Mouse (Mus musculus): ENCODE results near the gene Ptpa. TPM values are rescaled to one million over a fixed set of nuclear protein-coding genes. Genes with fewer than 3 reads are reported as not detected.

Gene Ptpa
- polyA plus RNA-seq, 1 experiment: 213 TPM

DNA sequence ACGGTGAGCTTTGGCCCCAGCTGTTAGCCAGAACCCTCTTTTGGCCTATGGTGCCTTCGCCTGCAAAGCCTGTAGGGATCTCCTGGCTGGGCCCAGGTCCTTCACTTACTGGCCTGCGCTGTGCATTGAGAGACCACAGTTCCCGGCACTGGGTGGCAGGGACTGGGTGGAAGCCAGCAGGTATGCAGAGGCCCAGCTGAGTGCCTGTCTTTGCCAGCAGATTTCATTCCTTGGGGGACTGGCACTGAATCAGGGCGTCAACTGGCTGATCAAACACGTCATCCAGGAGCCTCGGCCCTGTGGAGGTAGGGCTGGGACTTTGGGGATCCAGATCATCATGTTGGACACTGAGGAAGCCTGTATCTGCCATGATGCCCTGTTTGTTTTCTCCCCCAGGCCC is 20.1 kb upstream of the Ptpa start:
- Histone ChIP-seq H3K27me3 (ENCODE audit: control insufficient read depth, insufficient read depth, insufficient read length) (no peaks in the 10 kb centered on the region), H3ac (ENCODE audit: control insufficient read depth, insufficient read length, low read depth) (no peak overlapping the region), H3K4me3 (ENCODE audit: insufficient read depth, poor library complexity, severe bottlenecking) (no peak overlapping the region), H3K79me3 (ENCODE audit: low read depth) (peaks cover 5% of the 10 kb centered on the region), H3K36me3 (ENCODE audit: control insufficient read depth, insufficient read depth) (peaks cover 26% of the 10 kb centered on the region), H3K79me2 (ENCODE audit: control insufficient read depth, insufficient read depth) (peaks cover 25% of the 10 kb centered on the region)
- TF ChIP-seq CTCF (IDR thresholded peaks at IDR 0.05; ENCODE audit: control insufficient read depth, insufficient read depth, insufficient read length): no peak
- TF ChIP-seq MYOD1 (IDR thresholded peaks at IDR 0.05; ENCODE audit: control insufficient read depth, insufficient read length, low read depth): no peak
- TF ChIP-seq MYOG (IDR thresholded peaks at IDR 0.05; ENCODE audit: control insufficient read depth, extremely low read depth, insufficient read length): no peak
- no peak for TF ChIP-seq USF1 (IDR thresholded peaks at IDR 0.05; ENCODE audit: low read depth)
- TF ChIP-seq CEBPB (IDR thresholded peaks at IDR 0.05; ENCODE audit: low read depth): no peak
- TF ChIP-seq FOSL1 (IDR thresholded peaks at IDR 0.05; ENCODE audit: insufficient read depth, low read length, poor library complexity, severe bottlenecking): no peak
- no peak for TF ChIP-seq MAX (IDR thresholded peaks at IDR 0.05)

DNA sequence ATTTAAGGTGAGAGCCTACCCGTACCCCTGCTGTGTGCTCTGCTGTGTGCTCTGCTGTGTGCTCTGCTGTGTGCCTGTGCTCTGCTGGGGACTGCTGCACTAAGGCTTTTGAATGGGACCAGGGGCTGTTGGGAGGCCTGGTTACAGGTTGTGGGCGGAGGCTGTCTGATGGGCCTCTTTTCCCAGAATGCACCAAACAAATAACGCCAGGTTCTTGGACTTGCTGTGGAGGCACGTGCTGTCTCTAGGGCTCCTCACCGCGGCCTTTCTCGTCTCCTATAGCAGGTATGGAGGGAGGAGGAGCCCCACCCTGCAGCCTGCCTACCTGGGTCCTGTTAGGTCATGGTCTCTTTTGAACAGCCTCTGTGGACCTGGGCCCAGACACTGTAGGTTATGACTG is 19.6 kb upstream of the Ptpa start:
- H3K27me3 ChIP-seq (ENCODE audit: control insufficient read depth, insufficient read depth, insufficient read length): no peaks in the 10 kb centered on the region
- no peak for TF ChIP-seq MAX (IDR thresholded peaks at IDR 0.05)
- no peak overlapping the region for H3K4me3 ChIP-seq (ENCODE audit: insufficient read depth, poor library complexity, severe bottlenecking)
- peaks cover 5% of the 10 kb centered on the region for H3K79me3 ChIP-seq (ENCODE audit: low read depth)
- H3ac ChIP-seq (ENCODE audit: control insufficient read depth, insufficient read length, low read depth): no peak overlapping the region
- peaks cover 26% of the 10 kb centered on the region for H3K36me3 ChIP-seq (ENCODE audit: control insufficient read depth, insufficient read depth)
- peaks cover 25% of the 10 kb centered on the region for H3K79me2 ChIP-seq (ENCODE audit: control insufficient read depth, insufficient read depth)

GRCm38 (mm10) chr2:30397986-30398512 is 17.8 kb upstream of the Ptpa start:
- Histone ChIP-seq H3K79me3 (ENCODE audit: low read depth) (peaks cover 3% of the 10 kb centered on the region), H3ac (ENCODE audit: control insufficient read depth, insufficient read length, low read depth) (no peak overlapping the region), H3K27me3 (ENCODE audit: control insufficient read depth, insufficient read depth, insufficient read length) (no peaks in the 10 kb centered on the region), H3K4me3 (ENCODE audit: insufficient read depth, poor library complexity, severe bottlenecking) (no peak overlapping the region), H3K36me3 (ENCODE audit: control insufficient read depth, insufficient read depth) (peaks cover 31% of the 10 kb centered on the region), H3K79me2 (ENCODE audit: control insufficient read depth, insufficient read depth) (peaks cover 23% of the 10 kb centered on the region)
- TF ChIP-seq USF1 (IDR thresholded peaks at IDR 0.05; ENCODE audit: low read depth) (no peak), CEBPB (IDR thresholded peaks at IDR 0.05; ENCODE audit: low read depth) (no peak)

DNA sequence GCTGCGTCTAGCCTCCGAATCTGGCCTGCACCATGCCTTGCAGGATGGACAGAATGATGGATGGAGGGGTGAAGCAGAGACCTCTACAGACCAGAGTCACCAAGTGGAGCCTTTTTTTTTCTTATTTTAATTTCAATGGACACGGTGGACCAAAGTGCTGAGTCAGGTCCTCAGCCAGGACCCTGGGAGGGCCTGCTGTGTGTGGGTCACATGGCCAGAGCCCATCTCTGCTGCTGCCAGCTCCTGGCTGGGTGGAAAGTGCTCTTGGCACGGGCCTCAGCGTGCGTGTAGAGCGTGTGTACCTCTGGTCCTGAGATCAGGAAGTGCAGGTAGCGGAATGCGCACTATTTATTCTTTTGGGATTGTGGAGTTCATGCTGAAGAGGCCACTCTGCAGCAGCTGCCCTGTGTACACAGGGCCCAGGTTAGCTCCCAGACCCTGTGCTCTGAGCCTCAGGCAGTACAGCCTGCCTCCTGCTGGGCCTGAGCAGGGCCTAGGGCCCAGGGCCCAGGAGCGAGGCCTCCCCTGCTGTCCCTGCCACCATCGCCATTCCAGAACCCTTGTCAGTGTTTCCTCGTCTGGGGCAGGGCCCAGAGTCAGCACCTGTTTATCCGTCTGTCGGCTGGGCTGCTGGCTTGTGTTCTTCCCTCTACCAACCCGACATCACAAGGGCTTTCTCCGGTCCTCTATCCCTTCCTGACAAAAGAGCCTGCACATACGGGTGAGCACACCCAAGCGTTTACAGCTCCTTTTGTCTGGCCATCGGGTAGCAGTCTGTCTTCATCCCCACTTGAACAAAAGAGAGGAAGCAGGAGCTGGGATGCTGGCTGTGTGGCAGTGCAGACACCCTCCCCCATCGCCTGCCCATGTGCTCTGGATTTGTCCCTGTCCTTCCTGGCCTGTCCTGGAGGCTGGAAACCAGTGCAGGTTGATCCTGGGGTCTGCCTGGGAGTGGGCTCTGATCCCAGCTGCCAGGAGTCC is 16.4 kb upstream of the Ptpa start:
- Histone ChIP-seq H3K27me3 (ENCODE audit: control insufficient read depth, insufficient read depth, insufficient read length) (no peaks in the 10 kb centered on the region), H3K36me3 (ENCODE audit: control insufficient read depth, insufficient read depth) (peaks cover 31% of the 10 kb centered on the region), H3K79me3 (ENCODE audit: low read depth) (no peaks in the 10 kb centered on the region), H3K79me2 (ENCODE audit: control insufficient read depth, insufficient read depth) (peaks cover 9% of the 10 kb centered on the region), H3K4me3 (ENCODE audit: insufficient read depth, poor library complexity, severe bottlenecking) (no peak overlapping the region), H3ac (ENCODE audit: control insufficient read depth, insufficient read length, low read depth) (no peak overlapping the region)
- TF ChIP-seq USF1 (IDR thresholded peaks at IDR 0.05; ENCODE audit: low read depth): no peak
- TF ChIP-seq MYOD1 (IDR thresholded peaks at IDR 0.05; ENCODE audit: control insufficient read depth, insufficient read length, low read depth): no peak
- no peak for TF ChIP-seq CTCF (IDR thresholded peaks at IDR 0.05; ENCODE audit: control insufficient read depth, insufficient read depth, insufficient read length)
- TF ChIP-seq MAX (IDR thresholded peaks at IDR 0.05): no peak
- no peak for TF ChIP-seq MYOG (IDR thresholded peaks at IDR 0.05; ENCODE audit: control insufficient read depth, extremely low read depth, insufficient read length)
- no peak for TF ChIP-seq CEBPB (IDR thresholded peaks at IDR 0.05; ENCODE audit: low read depth)
- no peak for TF ChIP-seq FOSL1 (IDR thresholded peaks at IDR 0.05; ENCODE audit: insufficient read depth, low read length, poor library complexity, severe bottlenecking)

- no peaks in the 10 kb centered on the region for H3K79me3 ChIP-seq (ENCODE audit: low read depth)
- H3K36me3 ChIP-seq (ENCODE audit: control insufficient read depth, insufficient read depth): peaks cover 30% of the 10 kb centered on the region
- H3K4me3 ChIP-seq (ENCODE audit: insufficient read depth, poor library complexity, severe bottlenecking): no peak overlapping the region
- no peaks in the 10 kb centered on the region for H3K27me3 ChIP-seq (ENCODE audit: control insufficient read depth, insufficient read depth, insufficient read length)
- no peak for TF ChIP-seq MYOD1 (IDR thresholded peaks at IDR 0.05; ENCODE audit: control insufficient read depth, insufficient read length, low read depth)
- TF ChIP-seq MAX (IDR thresholded peaks at IDR 0.05): no peak
- no peak for TF ChIP-seq MYOG (IDR thresholded peaks at IDR 0.05; ENCODE audit: control insufficient read depth, extremely low read depth, insufficient read length)
- H3ac ChIP-seq (ENCODE audit: control insufficient read depth, insufficient read length, low read depth): no peak overlapping the region
- no peaks in the 10 kb centered on the region for H3K79me2 ChIP-seq (ENCODE audit: control insufficient read depth, insufficient read depth)
Observed at GRCm38 (mm10) chr2:30401581-30401980, 14.3 kb upstream of the Ptpa start.

GRCm38 (mm10) chr2:30402351-30402826 is 13.4 kb upstream of the Ptpa start:
- Histone ChIP-seq H3K79me3 (ENCODE audit: low read depth) (no peaks in the 10 kb centered on the region), H3ac (ENCODE audit: control insufficient read depth, insufficient read length, low read depth) (no peak overlapping the region), H3K79me2 (ENCODE audit: control insufficient read depth, insufficient read depth) (no peaks in the 10 kb centered on the region), H3K27me3 (ENCODE audit: control insufficient read depth, insufficient read depth, insufficient read length) (no peaks in the 10 kb centered on the region), H3K4me3 (ENCODE audit: insufficient read depth, poor library complexity, severe bottlenecking) (no peak overlapping the region), H3K36me3 (ENCODE audit: control insufficient read depth, insufficient read depth) (peaks cover 26% of the 10 kb centered on the region)
- TF ChIP-seq FOSL1 (IDR thresholded peaks at IDR 0.05; ENCODE audit: insufficient read depth, low read length, poor library complexity, severe bottlenecking) (no peak), CEBPB (IDR thresholded peaks at IDR 0.05; ENCODE audit: low read depth) (no peak), CTCF (IDR thresholded peaks at IDR 0.05; ENCODE audit: control insufficient read depth, insufficient read depth, insufficient read length) (no peak), MAX (IDR thresholded peaks at IDR 0.05) (no peak), USF1 (IDR thresholded peaks at IDR 0.05; ENCODE audit: low read depth) (no peak), MYOG (IDR thresholded peaks at IDR 0.05; ENCODE audit: control insufficient read depth, extremely low read depth, insufficient read length) (no peak), MYOD1 (IDR thresholded peaks at IDR 0.05; ENCODE audit: control insufficient read depth, insufficient read length, low read depth) (no peak)

All from C2C12 (cell line).